Mouse (Mus musculus): ENCODE results near the gene Pik3r2. TPM values are rescaled to one million over a fixed set of nuclear protein-coding genes. Genes with fewer than 3 reads are reported as not detected.

Pik3r2 gene
- polyA plus RNA-seq, 1 experiment from 2014 or later, result 28.0 TPM

GRCm38 (mm10) chr8:70724216-70724615, 52.3 kb downstream of the Pik3r2 start:
- TF ChIP-seq CTCF (IDR thresholded peaks at IDR 0.05) (no peak), EP300 (IDR thresholded peaks at IDR 0.05) (no peak)
- H3K4me2 ChIP-seq (replicated peaks; ENCODE audit: low read depth, low read length), result no peak overlapping the region
- H3K4me3 ChIP-seq (ENCODE audit: low read depth, low read length), result no peak overlapping the region
- DNase-seq (ENCODE audit: low spot score), result no peak
- H3K9ac ChIP-seq (replicated peaks; ENCODE audit: low read depth), result no peak overlapping the region
- no peaks in the 10 kb centered on the region for H3K9me3 ChIP-seq (ENCODE audit: low read length)
- H3K27ac ChIP-seq (ENCODE audit: low read length), result peak overlapping the region; percentile 39
- WGBS, result 69% methylated on average over 12 of the region's 12 CpGs
- 0 out of 2 replicates have a peak, but pooled peaks cover 3% of the 10 kb centered on the region for H3K27me3 ChIP-seq (replicated peaks; ENCODE audit: insufficient read depth, low read length)
- no peaks in the 10 kb centered on the region for H3K4me1 ChIP-seq (ENCODE audit: insufficient read depth, low read depth, low read length)
- no peaks in the 10 kb centered on the region for H3K36me3 ChIP-seq (ENCODE audit: insufficient read depth, low read length)
- ATAC-seq, result no peak

DNA sequence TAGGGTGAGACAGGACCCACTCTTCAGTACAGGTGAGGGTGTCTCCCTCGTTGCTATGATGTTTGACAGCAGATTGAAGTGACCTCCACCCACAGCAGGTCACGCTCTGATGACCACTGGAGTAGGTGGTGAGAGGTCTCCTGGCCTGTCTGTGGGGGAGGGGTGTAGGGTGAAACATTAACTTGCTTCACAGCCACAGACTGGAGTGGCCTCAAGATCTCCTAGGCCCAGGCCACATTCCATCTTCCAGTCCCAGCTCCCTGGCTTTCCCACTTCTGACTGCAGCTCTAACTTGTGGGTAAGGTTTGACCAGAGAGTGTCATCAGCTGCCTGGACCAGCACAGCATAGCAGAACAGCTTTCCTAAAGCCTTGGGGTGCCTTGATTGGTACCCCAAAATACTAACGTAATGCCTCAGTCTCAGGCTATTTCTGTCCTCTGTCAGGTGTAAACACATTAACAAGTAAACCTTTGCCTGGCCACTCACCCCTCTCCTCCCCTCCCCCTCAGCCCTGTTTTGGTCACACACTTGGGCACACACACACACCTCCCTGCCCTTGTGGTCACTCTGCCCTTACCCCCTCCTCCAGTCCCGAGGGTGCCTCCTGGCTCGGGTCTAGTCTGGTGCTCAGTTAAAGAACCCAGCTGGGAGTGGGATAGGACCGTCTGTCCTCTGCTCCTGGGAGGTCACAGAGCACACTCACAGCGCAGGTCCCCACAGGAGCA, 52.9 kb downstream of the Pik3r2 start, which contains the start of gene Pde4c:
TSS of gene Pde4c (plus strand) at position 235 of the 725 bp plus-strand sequence.
- DNase-seq (ENCODE audit: low spot score), result peak; percentile 86
- Histone ChIP-seq H3K9me3 (ENCODE audit: low read length) (no peaks in the 10 kb centered on the region), H3K4me2 (replicated peaks; ENCODE audit: low read depth, low read length) (peak within 1 kb of the TSS; percentile 6), H3K9ac (replicated peaks; ENCODE audit: low read depth) (no peak within 1 kb of the TSS), H3K36me3 (ENCODE audit: insufficient read depth, low read length) (no peaks in the 10 kb centered on the region), H3K4me1 (ENCODE audit: insufficient read depth, low read depth, low read length) (no peaks in the 10 kb centered on the region), H3K4me3 (ENCODE audit: low read depth, low read length) (no peak within 1 kb of the TSS), H3K27me3 (replicated peaks; ENCODE audit: insufficient read depth, low read length) (0 out of 2 replicates have a peak, but pooled peaks cover under 1% of the 10 kb centered on the region), H3K27ac (ENCODE audit: low read length) (peak within 1 kb of the TSS; percentile 39)
- WGBS, result 41% methylated on average over 7 of the region's 7 CpGs
- TF ChIP-seq CTCF (IDR thresholded peaks at IDR 0.05) (no peak), EP300 (IDR thresholded peaks at IDR 0.05) (peak; percentile 38; the same call in 1 of the 2 replicates)
- peak; percentile 90 for ATAC-seq

- TF ChIP-seq EP300 (IDR thresholded peaks at IDR 0.05) (no peak), CTCF (IDR thresholded peaks at IDR 0.05) (no peak)
- WGBS, result 87% methylated on average over 8 of the region's 8 CpGs
- H3K4me2 ChIP-seq (replicated peaks; ENCODE audit: low read depth, low read length), result no peak overlapping the region
- no peaks in the 10 kb centered on the region for H3K27me3 ChIP-seq (replicated peaks; ENCODE audit: insufficient read depth, low read length)
- H3K9ac ChIP-seq (replicated peaks; ENCODE audit: low read depth), result no peak overlapping the region
- H3K36me3 ChIP-seq (ENCODE audit: insufficient read depth, low read length), result no peaks in the 10 kb centered on the region
- no peaks in the 10 kb centered on the region for H3K9me3 ChIP-seq (ENCODE audit: low read length)
- H3K4me1 ChIP-seq (ENCODE audit: insufficient read depth, low read depth, low read length), result no peaks in the 10 kb centered on the region
- H3K4me3 ChIP-seq (ENCODE audit: low read depth, low read length), result no peak overlapping the region
- H3K27ac ChIP-seq (ENCODE audit: low read length), result 0 out of 2 replicates have a peak overlapping the region, but pooled peaks have one; percentile 20
- ATAC-seq (no peak), DNase-seq (ENCODE audit: low spot score) (no peak)
Observed at GRCm38 (mm10) chr8:70721601-70722000, 54.9 kb downstream of the Pik3r2 start.

GRCm38 (mm10) chr8:70720739-70721138, 55.8 kb downstream of the Pik3r2 start:
- Histone ChIP-seq H3K4me1 (ENCODE audit: insufficient read depth, low read depth, low read length) (no peaks in the 10 kb centered on the region), H3K9me3 (ENCODE audit: low read length) (no peaks in the 10 kb centered on the region), H3K4me2 (replicated peaks; ENCODE audit: low read depth, low read length) (no peak overlapping the region), H3K9ac (replicated peaks; ENCODE audit: low read depth) (no peak overlapping the region), H3K4me3 (ENCODE audit: low read depth, low read length) (no peak overlapping the region), H3K27ac (ENCODE audit: low read length) (0 out of 2 replicates have a peak overlapping the region, but pooled peaks have one; percentile 20), H3K27me3 (replicated peaks; ENCODE audit: insufficient read depth, low read length) (no peaks in the 10 kb centered on the region), H3K36me3 (ENCODE audit: insufficient read depth, low read length) (no peaks in the 10 kb centered on the region)
- DNase-seq (ENCODE audit: low spot score), result peak; percentile 83
- WGBS, result 2% methylated on average over 3 of the region's 3 CpGs
- TF ChIP-seq CTCF (IDR thresholded peaks at IDR 0.05), result peak; percentile 95
- no peak for TF ChIP-seq EP300 (IDR thresholded peaks at IDR 0.05)
- peak; percentile 22; the same call in 1 of the 2 replicates for ATAC-seq

GRCm38 (mm10) chr8:70719796-70720270, 56.7 kb downstream of the Pik3r2 start:
- ATAC-seq, result no peak

GRCm38 (mm10) chr8:70718297-70718696, 58.2 kb downstream of the Pik3r2 start, which contains the start of gene Gm3336:
Gene Gm3336 (plus strand): TSS chr8:70718543.
- DNase-seq (ENCODE audit: low spot score), result peak; percentile 74
- Histone ChIP-seq H3K27ac (ENCODE audit: low read length) (no peak within 1 kb of the TSS), H3K4me1 (ENCODE audit: insufficient read depth, low read depth, low read length) (no peaks in the 10 kb centered on the region), H3K9ac (replicated peaks; ENCODE audit: low read depth) (no peak within 1 kb of the TSS), H3K4me2 (replicated peaks; ENCODE audit: low read depth, low read length) (no peak within 1 kb of the TSS), H3K27me3 (replicated peaks; ENCODE audit: insufficient read depth, low read length) (no peaks in the 10 kb centered on the region), H3K9me3 (ENCODE audit: low read length) (no peaks in the 10 kb centered on the region), H3K4me3 (ENCODE audit: low read depth, low read length) (no peak within 1 kb of the TSS), H3K36me3 (ENCODE audit: insufficient read depth, low read length) (no peaks in the 10 kb centered on the region)
- ATAC-seq, result peak; percentile 52
- no peak for TF ChIP-seq EP300 (IDR thresholded peaks at IDR 0.05)
- TF ChIP-seq CTCF (IDR thresholded peaks at IDR 0.05), result peak; percentile 95
- 2% methylated on average over 19 of the region's 19 CpGs for WGBS

More at GRCm38 (mm10) chr8:70719796-70720270, 56.7 kb downstream of the Pik3r2 start:
- H3K36me3 ChIP-seq (ENCODE audit: insufficient read depth, low read length), result no peaks in the 10 kb centered on the region
- WGBS, result 42% methylated on average over 9 of the region's 9 CpGs
- H3K4me3 ChIP-seq (ENCODE audit: low read depth, low read length), result no peak overlapping the region
- H3K9me3 ChIP-seq (ENCODE audit: low read length), result no peaks in the 10 kb centered on the region
- H3K4me2 ChIP-seq (replicated peaks; ENCODE audit: low read depth, low read length), result no peak overlapping the region
- no peaks in the 10 kb centered on the region for H3K27me3 ChIP-seq (replicated peaks; ENCODE audit: insufficient read depth, low read length)
- H3K27ac ChIP-seq (ENCODE audit: low read length), result no peak overlapping the region
- TF ChIP-seq EP300 (IDR thresholded peaks at IDR 0.05), result no peak
- no peak for TF ChIP-seq CTCF (IDR thresholded peaks at IDR 0.05)
- DNase-seq (ENCODE audit: low spot score), result no peak
- H3K4me1 ChIP-seq (ENCODE audit: insufficient read depth, low read depth, low read length), result no peaks in the 10 kb centered on the region
- no peak overlapping the region for H3K9ac ChIP-seq (replicated peaks; ENCODE audit: low read depth)

Small RNAs within 50 kb of the gene (microRNA-seq; reads per million reads assigned to microRNA genes)
- 0.98 reads per million for gene Mir7240

Other genes with a start within 250 kb of the Pik3r2 start
- gene Fkbp8, start 249.0 kb downstream of the Pik3r2 start, polyA plus RNA-seq (2015; fragmentation: Nextera tagmentation; extraction: Ambion mirVana), result 222 and 228 TPM in 2 replicates
- gene Kxd1, start 248.8 kb downstream of the Pik3r2 start, polyA plus RNA-seq (2015; fragmentation: Nextera tagmentation; extraction: Ambion mirVana), result 56.1 and 62.4 TPM in 2 replicates
- gene Ell, start 237.3 kb downstream of the Pik3r2 start, polyA plus RNA-seq (2015; fragmentation: Nextera tagmentation; extraction: Ambion mirVana), result 11.8 and 13.0 TPM in 2 replicates
- 49.1 and 57.8 TPM in 2 replicates for gene Isyna1, start 182.3 kb downstream of the Pik3r2 start, polyA plus RNA-seq (2015; fragmentation: Nextera tagmentation; extraction: Ambion mirVana)
- 117 and 125 TPM in 2 replicates for gene Ssbp4, start 167.8 kb downstream of the Pik3r2 start, polyA plus RNA-seq (2015; fragmentation: Nextera tagmentation; extraction: Ambion mirVana)
- gene Lrrc25, start 160.6 kb downstream of the Pik3r2 start, polyA plus RNA-seq (2015; fragmentation: Nextera tagmentation; extraction: Ambion mirVana), result 4.2 TPM in 2 replicates
- 1.3 and 2.3 TPM in 2 replicates for gene Gdf15, start 144.3 kb downstream of the Pik3r2 start, polyA plus RNA-seq (2015; fragmentation: Nextera tagmentation; extraction: Ambion mirVana)
- gene Pgpep1, start 116.3 kb downstream of the Pik3r2 start, polyA plus RNA-seq (2015; fragmentation: Nextera tagmentation; extraction: Ambion mirVana), result 32.9 and 34.4 TPM in 2 replicates
- 95.9 and 104 TPM in 2 replicates for gene Lsm4, start 103.5 kb downstream of the Pik3r2 start, polyA plus RNA-seq (2015; fragmentation: Nextera tagmentation; extraction: Ambion mirVana)
- 107 and 109 TPM in 2 replicates for gene Jund, start 77.8 kb downstream of the Pik3r2 start, polyA plus RNA-seq (2015; fragmentation: Nextera tagmentation; extraction: Ambion mirVana)
- 0.04 and 0.07 TPM in 2 replicates for gene Iqcn, start 73.3 kb downstream of the Pik3r2 start, polyA plus RNA-seq (2015; fragmentation: Nextera tagmentation; extraction: Ambion mirVana)
- gene Gm3336, start 58.2 kb downstream of the Pik3r2 start, polyA plus RNA-seq (2015; fragmentation: Nextera tagmentation; extraction: Ambion mirVana), result 0.50 and 0.54 TPM in 2 replicates
- 0.93 and 2.0 TPM in 2 replicates for gene Pde4c, start 53.0 kb downstream of the Pik3r2 start, polyA plus RNA-seq (2015; fragmentation: Nextera tagmentation; extraction: Ambion mirVana)
- gene Rab3a, start 22.0 kb downstream of the Pik3r2 start, polyA plus RNA-seq (2015; fragmentation: Nextera tagmentation; extraction: Ambion mirVana), result 17.6 and 28.6 TPM in 2 replicates
- 57.4 and 88.8 TPM in 2 replicates for gene Mpv17l2, start 15.8 kb downstream of the Pik3r2 start, polyA plus RNA-seq (2015; fragmentation: Nextera tagmentation; extraction: Ambion mirVana)
- gene Mast3, start 28.3 kb upstream of the Pik3r2 start, polyA plus RNA-seq (2015; fragmentation: Nextera tagmentation; extraction: Ambion mirVana), result 7.3 and 7.6 TPM in 2 replicates
- gene Il12rb1, start 31.7 kb upstream of the Pik3r2 start, polyA plus RNA-seq (2015; fragmentation: Nextera tagmentation; extraction: Ambion mirVana), result 0.13 and 0.16 TPM in 2 replicates
- 9.4 and 10.7 TPM in 2 replicates for gene Arrdc2, start 63.0 kb upstream of the Pik3r2 start, polyA plus RNA-seq (2015; fragmentation: Nextera tagmentation; extraction: Ambion mirVana)
- 0.24 and 0.25 TPM in 2 replicates for gene Kcnn1, start 86.5 kb upstream of the Pik3r2 start, polyA plus RNA-seq (2015; fragmentation: Nextera tagmentation; extraction: Ambion mirVana)
- gene Ccdc124, start 97.2 kb upstream of the Pik3r2 start, polyA plus RNA-seq (2015; fragmentation: Nextera tagmentation; extraction: Ambion mirVana), result 63.7 and 68.5 TPM in 2 replicates
- 0.12 and 0.13 TPM in 2 replicates for gene Slc5a5, start 116.0 kb upstream of the Pik3r2 start, polyA plus RNA-seq (2015; fragmentation: Nextera tagmentation; extraction: Ambion mirVana)
- 3,759 and 4,424 TPM in 2 replicates for gene Rpl18a, start 120.7 kb upstream of the Pik3r2 start, polyA plus RNA-seq (2015; fragmentation: Nextera tagmentation; extraction: Ambion mirVana)
- 22.7 and 25.5 TPM in 2 replicates for gene Map1s, start 129.2 kb upstream of the Pik3r2 start, polyA plus RNA-seq (2015; fragmentation: Nextera tagmentation; extraction: Ambion mirVana)

Measured in lung, postnatal 0 days (tissue).